Mouse (Mus musculus) right cerebral cortex, postnatal 14 days (tissue): ENCODE measurements around the gene Unc93b1.

Source experiments
- DNase-seq: peaks from one replicate; pipeline ENCODE4 v3.0.0; 2022

Unc93b1 gene

DNA sequence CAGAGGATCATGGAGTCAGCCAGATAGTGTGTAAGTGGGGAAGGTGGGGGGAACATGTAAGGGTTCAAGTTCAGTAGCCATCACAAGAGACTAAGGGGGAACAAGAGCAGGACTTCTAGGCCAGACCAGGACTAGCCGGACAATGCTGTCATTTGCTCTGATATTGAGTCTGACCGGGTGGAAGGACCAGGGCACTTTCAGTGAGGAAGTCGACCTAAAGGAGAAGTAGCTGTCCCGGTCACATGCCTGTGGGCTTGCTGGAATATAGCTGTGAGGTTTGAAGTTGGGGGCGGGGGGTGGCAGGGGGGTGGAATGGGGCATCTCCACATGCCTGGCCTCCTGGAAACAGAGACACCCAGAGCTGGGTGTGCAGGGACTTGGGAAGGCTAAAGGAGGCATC is 20.5 kb upstream of the Unc93b1 start:
- no peak for DNase-seq

DNA sequence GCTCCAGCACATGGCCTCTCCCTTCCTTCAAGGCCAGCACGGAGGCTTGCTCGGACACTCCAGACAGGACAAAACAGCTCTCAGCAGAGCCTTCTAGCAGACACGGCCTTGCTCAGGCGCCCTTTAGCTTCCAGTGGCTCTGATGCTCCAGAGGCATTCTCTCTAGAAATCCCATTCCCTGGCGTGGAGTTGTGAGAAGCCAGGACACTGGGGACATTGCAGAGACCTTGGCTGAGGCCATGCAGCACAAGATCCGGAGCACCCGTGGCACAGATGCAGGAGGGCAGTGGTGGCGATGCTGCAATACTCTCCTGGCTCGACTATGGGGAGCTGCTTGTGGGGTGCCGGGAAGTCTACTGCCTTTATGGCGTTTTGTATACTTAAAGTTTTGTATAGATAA is 18.3 kb upstream of the Unc93b1 start:
- no peak for DNase-seq

DNA sequence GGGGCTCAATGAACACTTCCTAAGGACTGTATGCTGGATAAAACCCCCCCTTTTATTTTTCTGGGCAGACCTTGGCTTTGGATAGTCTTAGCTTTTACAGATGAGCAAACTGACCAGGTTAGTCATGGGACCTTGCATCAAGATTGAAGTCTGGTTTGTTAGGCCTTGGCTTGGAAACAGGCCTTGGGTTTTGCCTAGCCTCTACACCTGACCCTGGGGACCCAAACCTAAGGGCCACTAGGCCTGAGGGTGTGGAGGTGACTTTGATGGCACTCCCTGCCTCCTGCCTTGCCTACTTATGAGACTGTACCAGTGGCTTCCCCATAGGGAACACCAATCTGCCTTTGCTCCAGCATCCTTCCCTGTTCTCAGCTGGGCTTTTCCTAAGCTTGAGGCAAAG is 15.1 kb upstream of the Unc93b1 start:
- DNase-seq, result no peak

DNA sequence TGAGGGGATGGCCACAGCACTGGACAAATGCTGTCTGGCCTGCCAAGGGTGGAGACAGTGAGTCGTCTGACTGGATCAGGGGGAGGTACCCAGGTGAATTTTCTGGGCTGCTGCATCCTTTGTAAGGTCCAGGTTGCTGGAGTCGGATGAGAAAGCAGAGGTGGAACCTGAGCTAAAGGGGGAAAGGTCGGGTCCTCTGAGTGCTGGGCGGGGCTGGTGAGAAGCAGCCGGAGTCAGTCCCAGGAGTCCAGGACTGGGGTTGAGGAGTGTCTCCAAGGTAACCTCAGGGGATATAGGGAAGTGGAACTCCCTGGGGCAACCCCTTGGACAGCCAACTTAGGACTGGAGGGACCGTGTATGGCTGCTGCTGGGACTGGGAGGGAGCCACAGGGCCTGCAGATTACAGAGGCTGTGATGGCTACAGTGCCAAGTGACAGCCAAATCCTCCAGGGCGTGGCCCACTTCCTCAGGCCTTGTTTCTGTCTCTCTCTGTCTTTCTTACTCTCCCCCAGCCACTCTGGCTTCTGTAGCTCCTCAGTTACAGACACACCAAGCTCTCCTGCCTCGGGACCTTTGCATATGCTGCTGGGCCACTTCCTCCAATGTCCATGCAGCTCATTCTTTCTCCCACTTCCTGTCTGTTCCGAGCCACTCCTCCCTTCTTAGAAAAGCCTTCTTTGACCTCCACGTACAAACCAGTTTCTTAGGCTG is 12.2 kb upstream of the Unc93b1 start:
- no peak for DNase-seq

DNA sequence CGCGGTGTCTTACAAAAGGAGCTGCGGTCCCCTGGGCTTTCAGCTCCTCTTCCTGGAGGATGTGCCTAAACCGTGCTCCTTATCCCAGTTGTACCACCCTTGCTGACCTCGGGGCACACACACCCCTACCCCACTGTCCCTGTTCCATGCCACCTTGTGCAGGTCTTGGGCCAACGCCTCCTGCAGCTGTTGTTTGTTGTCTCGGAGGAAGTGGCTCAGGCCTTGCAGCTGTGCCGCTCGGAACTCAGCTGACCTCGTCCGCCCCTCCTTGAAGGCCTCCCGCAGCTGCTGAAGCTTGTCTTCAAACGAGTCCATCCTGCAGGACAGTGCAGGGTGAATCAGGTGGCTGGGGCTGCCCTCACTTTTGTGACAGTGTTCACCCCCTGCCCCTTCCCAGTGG is 11.4 kb upstream of the Unc93b1 start:
- DNase-seq, result no peak

DNA sequence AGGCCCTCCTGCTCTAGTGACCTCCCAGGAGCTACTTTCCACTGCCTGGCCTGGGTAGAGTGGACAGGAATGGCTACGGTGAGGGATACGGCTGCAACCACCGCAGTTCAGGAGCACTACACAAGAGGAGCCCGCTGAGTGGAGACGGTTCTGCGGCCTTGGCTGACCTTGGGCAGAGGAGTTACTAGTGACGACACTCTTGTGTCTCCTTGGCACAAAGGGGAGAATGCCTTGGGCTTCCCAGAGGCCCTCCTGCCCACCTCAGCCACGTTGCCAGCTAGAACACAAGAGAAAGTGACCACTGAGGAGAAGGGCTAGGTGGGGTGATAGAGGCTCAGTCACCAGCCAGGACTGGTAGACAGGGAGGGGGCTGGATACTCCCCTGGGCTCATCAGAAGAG is 10.8 kb upstream of the Unc93b1 start:
- no peak for DNase-seq

DNA sequence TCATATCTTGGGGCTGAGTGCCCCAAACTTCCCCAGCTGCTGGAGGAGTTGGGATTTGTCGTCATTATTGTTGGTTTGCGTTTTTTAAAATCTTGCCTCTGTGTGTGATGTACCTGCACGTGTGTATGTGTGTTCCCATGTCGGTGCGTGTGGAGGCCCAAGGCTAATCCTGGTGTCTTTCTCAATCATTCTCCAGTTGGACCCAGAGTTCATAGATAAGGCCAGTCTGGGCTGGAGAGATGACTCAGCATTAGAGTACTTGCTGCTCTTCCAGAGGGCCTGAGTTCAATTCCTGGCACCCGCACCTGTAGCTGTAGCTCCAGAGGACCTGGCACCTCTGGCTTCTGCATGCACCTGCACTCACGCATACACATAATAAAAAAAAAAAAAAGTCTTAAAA is 10.1 kb upstream of the Unc93b1 start:
- no peak for DNase-seq

DNA sequence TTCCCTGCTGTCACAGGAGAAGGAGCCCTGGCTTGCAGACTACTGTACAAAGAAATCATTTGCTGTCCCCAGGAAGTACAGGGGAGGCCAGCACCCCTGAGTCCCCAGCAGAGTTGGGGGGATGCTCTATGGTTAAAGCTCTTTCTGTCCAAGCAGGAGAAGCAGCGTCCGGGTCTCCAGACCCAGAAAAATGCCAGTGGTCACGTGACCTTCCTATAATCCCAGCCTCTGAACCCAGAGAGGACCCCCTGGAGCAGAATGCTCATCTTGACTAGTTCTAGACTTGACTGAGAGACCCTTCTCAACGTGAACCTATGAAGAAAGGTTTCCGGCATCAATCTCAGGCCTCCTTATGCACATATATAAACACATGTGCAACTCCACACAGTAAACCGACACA is 9.1 kb upstream of the Unc93b1 start:
- DNase-seq, result no peak

DNA sequence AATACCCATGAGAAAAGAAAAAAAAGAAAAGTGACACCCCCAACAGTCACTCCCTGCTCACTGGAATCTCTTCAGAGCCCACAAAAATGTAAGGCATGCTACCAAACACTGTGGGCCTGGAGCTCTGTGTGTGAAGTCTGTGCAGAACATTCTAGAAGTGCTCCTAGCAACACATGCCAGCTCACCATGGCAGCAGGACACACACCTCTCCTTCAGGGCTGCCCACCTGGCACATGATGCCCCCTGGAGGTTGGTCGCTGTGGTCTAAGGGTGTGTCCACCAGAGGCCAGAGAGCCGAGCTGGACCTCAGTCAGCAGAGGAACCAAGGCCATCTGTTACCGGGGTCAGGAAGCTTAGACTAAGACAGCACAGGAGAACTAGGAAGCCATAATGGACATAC is 8.7 kb upstream of the Unc93b1 start:
- DNase-seq, result no peak

DNA sequence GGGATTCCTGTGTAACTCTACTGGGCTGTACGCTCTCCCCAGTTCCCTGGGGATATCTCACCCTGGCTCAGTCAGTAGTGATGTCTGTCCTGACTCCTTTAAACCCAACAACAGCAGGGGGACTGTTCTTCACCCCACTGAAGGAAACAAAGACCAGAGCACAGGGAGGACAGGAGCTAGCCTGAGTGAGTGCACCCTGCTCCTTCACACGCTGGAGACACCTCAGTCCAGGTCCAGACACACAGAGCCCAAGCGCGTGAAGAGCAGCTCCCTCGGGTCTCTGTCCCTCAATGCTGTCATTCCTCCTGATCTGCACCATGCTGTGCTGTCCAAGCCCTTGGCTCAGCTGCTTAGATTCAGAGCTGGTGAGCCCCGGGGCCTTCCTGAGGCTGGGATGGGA is 8.3 kb upstream of the Unc93b1 start:
- DNase-seq, result no peak

DNA sequence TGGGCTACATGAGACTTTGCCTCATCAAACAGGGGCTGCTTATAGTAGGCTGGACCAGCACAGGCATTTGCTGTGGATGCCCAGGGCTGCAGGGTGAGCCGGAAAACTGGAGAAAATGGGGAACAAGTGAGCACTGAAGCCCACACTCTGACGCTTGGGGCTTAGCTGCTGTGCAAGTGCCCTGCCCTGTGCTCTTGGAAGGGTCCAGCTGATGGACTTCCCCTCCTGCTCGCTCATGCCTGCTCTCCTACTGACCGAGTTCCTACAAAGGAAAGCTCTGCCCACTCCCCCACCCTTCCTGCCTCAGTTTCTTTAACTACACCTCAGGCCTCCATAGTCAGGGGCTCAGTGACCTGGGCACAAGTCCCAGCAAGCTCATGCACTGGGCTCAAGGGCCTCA is 7.0 kb upstream of the Unc93b1 start:
- no peak for DNase-seq

DNA sequence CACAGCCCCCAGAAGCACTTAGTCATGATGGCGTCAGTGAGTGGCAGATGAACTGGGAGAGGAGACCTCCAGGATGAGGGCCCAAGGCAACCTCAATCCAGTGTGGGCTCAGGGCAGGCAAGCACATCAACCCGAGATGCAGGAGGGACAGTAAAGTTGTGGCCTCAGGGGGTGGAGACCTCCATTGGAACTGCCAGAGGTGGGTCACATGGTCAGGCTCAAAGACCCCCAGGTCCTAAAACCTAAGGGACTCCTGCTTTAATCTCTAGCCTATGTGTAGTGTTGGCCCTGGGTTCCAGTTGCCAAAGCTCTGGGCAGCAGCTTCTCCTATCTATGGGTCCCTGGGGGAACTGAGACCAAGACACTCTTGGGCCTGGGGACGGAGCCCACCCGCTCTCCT is 6.2 kb upstream of the Unc93b1 start:
- DNase-seq, result no peak

DNA sequence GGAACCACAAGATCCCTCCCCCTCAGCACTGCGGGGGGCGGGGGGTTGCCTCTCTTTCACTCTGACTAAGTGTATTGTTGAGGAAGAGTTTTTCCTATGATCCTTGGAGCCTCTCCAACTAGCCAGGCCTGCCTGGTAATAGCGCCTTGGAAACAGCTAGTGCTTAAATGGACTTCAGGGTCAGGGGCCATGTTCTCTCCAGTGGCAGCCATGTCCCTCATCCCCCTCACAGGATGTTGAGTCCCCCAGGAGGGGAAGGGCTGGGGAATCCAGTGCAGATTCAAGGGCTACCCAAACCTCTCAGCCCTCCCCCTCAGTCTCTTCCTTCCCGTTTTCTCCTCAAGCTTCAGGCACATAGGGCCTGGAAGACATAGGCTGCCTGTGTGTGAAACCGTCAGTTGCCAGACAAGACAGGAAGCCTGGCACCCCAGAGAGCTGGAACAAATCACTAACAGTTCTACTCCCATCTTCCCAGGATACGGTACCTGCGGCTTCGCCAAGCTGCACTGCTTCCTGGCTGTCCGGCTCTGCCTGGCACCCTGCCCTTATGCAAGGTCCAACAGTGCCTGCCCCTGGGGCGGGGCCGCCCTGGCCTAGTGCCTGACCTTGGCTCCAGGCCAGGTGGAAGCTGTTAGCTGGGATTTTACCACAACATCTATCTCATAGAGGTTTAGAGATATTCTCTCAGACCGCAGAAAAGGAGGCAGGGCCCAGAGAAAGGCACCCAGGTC is 5.6 kb upstream of the Unc93b1 start, which contains the start of gene Aldh3b1:
Gene Aldh3b1, minus strand, starts transcription at position 598 of the 731 bp plus-strand sequence.
- peak; percentile 65 for DNase-seq

DNA sequence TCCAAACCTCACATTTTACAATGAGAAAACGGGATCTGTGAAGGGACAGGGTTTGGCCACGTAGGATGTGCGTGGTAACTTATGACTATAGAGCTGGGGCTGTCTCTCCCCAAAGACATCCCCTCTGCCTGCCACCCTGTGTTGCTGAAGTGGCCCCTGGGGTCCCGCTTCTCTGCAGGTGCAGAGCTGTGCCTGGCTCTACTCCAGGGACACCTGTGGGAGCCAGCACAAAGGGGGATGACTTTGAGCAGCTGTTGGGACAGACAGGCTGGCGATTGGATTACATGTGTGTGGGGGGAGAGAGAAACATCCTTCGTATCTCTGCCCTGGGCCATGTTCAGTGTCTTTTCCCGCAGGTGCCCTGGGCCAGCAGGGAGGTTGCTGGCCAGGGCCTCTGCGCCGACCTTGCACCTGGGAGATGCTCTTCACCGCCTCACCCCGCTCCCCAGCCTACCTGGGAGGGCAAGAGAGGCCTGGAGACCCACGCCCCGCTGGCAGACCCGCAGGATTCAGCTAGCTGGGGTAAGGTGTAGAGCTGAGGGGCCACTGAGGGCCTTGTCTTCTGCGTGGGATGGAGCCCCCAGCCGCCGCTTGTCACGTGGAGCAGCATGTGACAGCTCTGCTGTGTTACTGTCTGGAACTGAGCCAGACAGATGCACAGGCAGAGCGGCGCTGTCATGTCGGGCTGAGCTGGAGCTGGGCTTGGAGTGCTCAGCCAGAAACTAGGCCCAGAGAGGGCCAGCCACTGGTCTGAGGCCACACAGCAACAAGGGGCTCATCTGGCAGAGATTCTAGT is 4.5 kb upstream of the Unc93b1 start:
- DNase-seq, result no peak

DNA sequence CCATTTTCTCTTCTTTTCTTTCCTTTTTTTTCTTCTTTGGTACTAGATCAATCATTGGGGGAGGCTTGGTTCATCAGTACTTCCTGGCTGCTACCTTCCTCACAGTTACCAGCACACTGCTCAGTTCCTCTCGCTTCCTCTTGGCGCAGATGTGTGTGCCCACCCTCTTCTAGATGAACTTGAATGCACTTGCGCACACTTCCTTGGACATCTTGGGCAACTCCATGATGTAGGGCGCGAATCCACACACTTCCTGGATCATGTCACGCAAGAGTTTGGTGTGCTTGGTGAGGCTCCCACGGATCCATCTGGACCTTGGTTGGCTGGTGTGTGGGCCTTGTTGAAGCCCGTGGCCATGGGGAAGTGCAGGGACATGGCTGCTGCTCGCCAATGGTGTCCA is 3.3 kb upstream of the Unc93b1 start:
- DNase-seq, result no peak

DNA sequence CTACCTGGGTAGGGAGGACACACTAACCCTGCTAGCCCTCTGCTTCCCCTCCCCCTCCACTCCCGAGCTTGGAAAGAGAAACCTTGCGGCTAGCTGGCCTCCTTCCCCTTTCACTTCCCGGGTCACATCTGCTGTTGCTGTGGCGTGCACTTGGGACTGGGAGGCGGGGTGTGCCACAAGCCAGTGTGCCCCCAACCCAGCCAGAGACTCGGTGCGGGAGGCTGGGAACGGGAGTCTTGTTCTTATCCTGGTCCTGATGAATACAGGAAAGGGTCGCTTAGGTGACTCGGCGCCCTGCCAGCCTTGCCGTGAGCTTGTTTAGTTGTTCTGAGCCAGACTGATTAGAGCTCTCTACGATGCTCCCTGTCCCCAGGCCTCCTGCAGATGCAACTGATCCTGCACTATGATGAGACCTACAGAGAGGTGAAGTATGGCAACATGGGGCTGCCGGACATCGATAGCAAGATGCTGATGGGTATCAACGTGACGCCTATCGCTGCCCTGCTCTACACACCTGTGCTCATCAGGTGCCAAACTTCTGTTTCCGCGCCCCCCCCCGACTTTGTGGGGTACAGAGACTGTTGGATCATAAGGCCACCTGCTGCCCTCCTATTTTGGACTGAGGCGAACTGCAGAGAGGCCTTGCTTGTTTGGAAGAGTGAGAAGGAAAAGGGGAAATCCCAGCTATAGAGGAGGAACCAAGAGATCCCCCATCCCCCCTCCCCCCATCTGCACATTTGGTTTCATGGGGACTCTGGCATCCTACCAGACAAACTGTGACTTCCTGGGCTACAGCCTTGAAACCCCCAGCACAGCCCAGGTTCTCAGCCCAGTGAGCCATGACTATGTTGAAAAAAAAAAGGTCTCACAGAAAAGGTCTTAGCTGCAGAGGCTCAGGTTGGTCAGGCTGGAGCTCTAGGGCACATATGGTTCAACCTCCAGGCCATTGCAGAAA is 1.2 kb downstream of the Unc93b1 start:
- peak; percentile 48 for DNase-seq

DNA sequence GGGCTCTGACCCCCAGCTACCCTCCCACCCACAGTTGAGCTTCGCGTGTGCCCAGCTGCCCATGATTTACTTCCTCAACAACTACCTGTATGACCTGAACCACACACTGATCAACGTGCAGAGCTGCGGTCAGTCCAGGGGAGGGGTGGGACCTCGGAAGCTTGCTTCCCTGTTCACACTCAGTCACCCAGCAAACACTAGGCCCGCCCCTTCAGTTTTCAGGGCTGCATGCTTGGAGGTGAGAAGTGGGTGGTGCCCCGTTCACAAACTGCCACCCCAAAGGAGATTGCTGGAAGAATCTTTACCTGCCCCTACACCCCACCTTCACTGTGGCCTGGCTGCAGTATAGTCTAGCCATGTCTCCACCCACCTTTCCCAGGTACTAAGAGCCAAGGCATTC is 7.3 kb downstream of the Unc93b1 start:
- no peak for DNase-seq

DNA sequence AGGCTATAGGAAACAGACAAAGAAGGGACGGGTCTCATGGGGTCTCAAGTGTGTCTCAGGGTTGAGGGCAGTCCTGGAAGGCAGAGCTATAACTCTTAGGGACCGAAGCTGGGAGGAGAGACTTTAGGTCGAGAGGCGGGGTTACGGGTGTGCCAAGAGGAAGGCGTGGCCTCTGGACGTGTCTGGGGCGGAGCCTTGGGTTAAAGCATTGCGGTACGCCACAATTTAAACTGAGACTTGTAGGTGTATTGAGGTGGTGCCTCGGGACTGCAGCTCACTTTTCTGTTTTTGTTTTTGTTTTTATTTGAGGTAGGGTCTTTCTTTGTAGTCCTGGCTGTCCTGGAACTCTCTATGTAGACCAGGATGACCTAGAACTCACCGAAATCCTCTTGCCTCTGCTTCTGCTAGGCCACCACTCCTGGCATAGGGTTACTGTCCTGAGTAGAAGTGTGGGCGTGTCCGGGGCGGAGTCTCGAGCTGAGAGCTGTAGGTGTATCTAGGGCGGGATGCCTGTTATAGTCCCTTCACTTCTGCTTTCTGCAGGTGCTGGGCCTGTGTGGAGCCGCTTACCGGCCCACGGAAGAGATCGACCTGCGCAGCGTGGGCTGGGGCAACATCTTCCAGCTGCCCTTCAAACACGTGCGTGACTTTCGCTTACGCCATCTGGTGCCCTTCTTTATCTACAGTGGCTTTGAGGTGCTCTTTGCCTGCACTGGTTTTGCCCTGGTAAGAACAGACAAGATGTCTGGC is 8.2 kb downstream of the Unc93b1 start:
- DNase-seq, result no peak

DNA sequence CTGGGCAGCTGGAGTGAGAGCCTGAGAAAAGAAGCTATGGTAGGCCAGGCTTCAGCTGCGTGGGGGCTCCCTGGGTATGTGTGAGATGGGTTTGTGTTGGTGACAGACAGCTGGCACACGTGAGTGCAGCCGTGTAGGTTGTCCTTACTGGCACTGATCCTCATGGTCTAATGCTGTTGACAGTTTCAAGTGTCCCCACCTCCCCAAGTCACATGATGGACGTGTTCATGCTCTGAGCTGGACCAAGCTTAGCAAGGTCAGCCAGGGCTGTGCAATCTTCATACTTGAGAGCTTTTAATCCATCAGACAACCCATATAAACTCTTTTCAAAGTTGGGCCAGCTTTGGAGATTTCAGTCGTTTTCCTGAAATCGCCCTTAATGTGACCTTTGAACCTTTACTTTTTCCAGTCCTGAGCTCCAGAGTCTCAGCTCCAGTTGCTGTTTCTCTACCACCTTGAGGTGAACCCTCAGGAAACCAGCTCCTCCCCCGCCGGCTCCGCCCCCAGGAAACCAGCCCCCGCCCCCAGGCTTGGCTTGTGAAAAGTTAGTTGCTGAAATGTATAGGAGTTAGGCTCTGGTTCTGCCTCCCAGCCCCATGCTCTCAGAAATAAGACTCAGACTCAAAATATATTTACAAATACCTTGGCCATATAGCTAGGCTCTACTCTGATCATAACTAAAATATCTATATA is 11.0 kb downstream of the Unc93b1 start:
- no peak for DNase-seq

DNA sequence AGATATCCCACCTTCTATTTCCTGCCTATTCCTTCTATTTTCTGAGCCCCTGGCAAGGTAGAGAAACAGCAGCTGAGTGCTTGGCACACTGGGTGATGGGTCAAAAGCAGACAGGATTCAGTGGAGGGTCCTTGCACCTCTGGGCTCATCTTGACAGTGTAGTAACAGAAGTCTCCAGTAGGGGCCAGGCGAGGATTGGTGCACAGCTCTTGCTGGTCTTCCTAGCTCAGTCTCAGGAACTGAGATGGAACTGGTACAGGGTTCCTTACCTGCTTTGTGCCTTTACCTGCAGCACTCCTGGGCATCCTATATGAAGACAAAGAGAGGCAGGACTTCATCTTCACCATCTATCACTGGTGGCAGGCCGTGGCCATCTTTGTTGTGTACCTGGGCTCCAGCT is 11.7 kb downstream of the Unc93b1 start:
- DNase-seq, result peak; percentile 67

DNA sequence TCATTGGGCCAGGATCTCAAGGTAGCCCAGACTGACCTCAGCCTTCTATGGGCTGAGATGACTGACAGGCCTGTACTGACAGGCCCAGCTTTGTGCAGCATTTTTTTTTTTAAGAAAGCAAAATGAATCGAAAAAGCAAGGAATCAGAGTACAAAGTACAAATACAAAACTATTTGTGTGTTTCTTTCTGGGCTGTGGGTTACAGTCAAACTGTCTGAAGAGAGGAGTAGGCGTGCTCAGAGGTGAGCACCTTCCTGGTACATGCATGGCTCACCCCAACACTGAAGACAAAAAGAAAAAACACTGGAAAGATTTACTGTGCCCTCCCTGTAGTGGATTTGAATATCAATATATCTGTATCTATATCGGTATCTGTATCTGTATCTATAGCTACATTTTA is 12.8 kb downstream of the Unc93b1 start:
- DNase-seq, result no peak
